Comparison of ENCODE assay signal across 20 mouse cellular contexts in genomic region chr4:31941616-31942015, GRCm38 (mm10). TPM values are rescaled to one million over a fixed set of nuclear protein-coding genes. Genes with fewer than 3 reads are reported as not detected.
A peak's percentile ranks its signal among the peaks of the same experiment; 100 is the strongest.
DNase-seq lines count a peak whose midpoint lies in the region; ATAC-seq and TF ChIP-seq lines count a peak whose summit lies in the region.
"Had no signal": no experiment of that assay in that cellular context is flagged by ENCODE, and none has a peak within 500 bp of the region (broad histone marks: within the 10 kb centered on the region; RNA-seq: fewer than 3 reads in every experiment).

No protein-coding gene starts in this region.

- TF ChIP-seq POLR2A in myocyte (IDR thresholded peaks at IDR 0.05; ENCODE audit: insufficient read length, low read depth), result no peak

- CTCF ChIA-PET in Patski (lab: Charles Lee), result no interaction called here

- H3K36me3 ChIP-seq in megakaryocyte, embryonic 14.5 days (replicated peaks; ENCODE audit: low read length), result no peaks in the 10 kb centered on the region
- H3K36me3 ChIP-seq in myocyte (ENCODE audit: control insufficient read depth, insufficient read depth), result no peaks in the 10 kb centered on the region
- H3K36me3 ChIP-seq: heart, embryonic 12.5 days; liver, embryonic 12.5 days; lung, embryonic 15.5 days; neural tube, embryonic 13.5 days had no signal

- H3K27me3 ChIP-seq in megakaryocyte, embryonic 14.5 days (replicated peaks), result peaks cover 15% of the 10 kb centered on the region
- H3K27me3 ChIP-seq in Patski, result peaks cover 3% of the 10 kb centered on the region
- H3K27me3 ChIP-seq in myocyte (ENCODE audit: control insufficient read depth, insufficient read depth, insufficient read length), result no peaks in the 10 kb centered on the region
- H3K27me3 ChIP-seq: forebrain, embryonic 13.5 days; heart, embryonic 12.5 days; lung, embryonic 15.5 days had no signal

- no peak for ATAC-seq in megakaryocyte, adult 5-6 weeks (ENCODE audit: poor library complexity, severe bottlenecking)
- peak; percentile 44 for ATAC-seq in Patski
- ATAC-seq: forebrain, embryonic 13.5 days; hindbrain, postnatal 0 days; liver, embryonic 12.5 days had no signal

- H3K9me3 ChIP-seq in megakaryocyte, embryonic 14.5 days, result no peaks in the 10 kb centered on the region
- H3K9me3 ChIP-seq: forebrain, embryonic 13.5 days; heart, embryonic 12.5 days; liver, embryonic 12.5 days; lung, embryonic 15.5 days; neural tube, embryonic 13.5 days had no signal

- intact Hi-C loops in gastrocnemius, postnatal 14 days (cut with DNase I; ENCODE audit: low total_unique reads), result no loop called here

- peak overlapping the region; percentile 68 for H3K4me2 ChIP-seq in myocyte (ENCODE audit: low read depth)
- H3K4me2 ChIP-seq: forebrain, embryonic 13.5 days; heart, embryonic 12.5 days; liver, embryonic 12.5 days; lung, embryonic 15.5 days; neural tube, embryonic 13.5 days had no signal

- TF ChIP-seq CTCF in Patski (IDR thresholded peaks at IDR 0.05), result no peak

- H3K4me3 ChIP-seq in megakaryocyte, embryonic 14.5 days (replicated peaks), result peak overlapping the region; percentile 80
- H3K4me3 ChIP-seq in myocyte, result no peak overlapping the region
- H3K4me3 ChIP-seq: forebrain, embryonic 13.5 days; heart, embryonic 12.5 days; liver, embryonic 12.5 days; lung, embryonic 15.5 days; neural tube, embryonic 13.5 days had no signal

- no peaks in the 10 kb centered on the region for H3K79me2 ChIP-seq in myocyte (ENCODE audit: control insufficient read depth, insufficient read depth)

- peaks cover 21% of the 10 kb centered on the region for H3K4me1 ChIP-seq in megakaryocyte, embryonic 14.5 days

- peak; percentile 14 for DNase-seq in gastrocnemius, postnatal 14 days
- DNase-seq in gastrocnemius, adult 18-20 months (ENCODE audit: low spot score), result no peak
- no peak for DNase-seq in Patski (ENCODE audit: low read depth, low spot score)
- DNase-seq in adrenal gland, adult 8-10 months, result no peak
- DNase-seq in lung, adult 18-20 months, result no peak
- DNase-seq: adrenal gland, postnatal 25 days; cerebellum, adult 8-10 months; heart, postnatal 36 days; layer of hippocampus, adult 9-11 months; right cerebral cortex, postnatal 14 days; thymus, postnatal 25 days had no signal

- in situ Hi-C loops in Patski (cut with MboI; ENCODE audit: low pct_unique_long_range_greater_than_20kb), result loop anchor here (25.0 kb wide), 1 partner anchor 729 kb away; no protein-coding TSS in a partner anchor

- POLR2A ChIA-PET in Patski (lab: Charles Lee), result no interaction called here

- H3ac ChIP-seq in myocyte (ENCODE audit: control insufficient read depth, insufficient read length), result no peak overlapping the region

TF ChIP-seq in myocyte, 11 proteins besides CTCF, POLR2A, EP300 and RAD21:
- TF ChIP-seq CEBPB (IDR thresholded peaks at IDR 0.05; ENCODE audit: insufficient read depth, poor library complexity, severe bottlenecking) (no peak), REST (IDR thresholded peaks at IDR 0.05; ENCODE audit: insufficient read depth, insufficient read length) (no peak), TCF3 (IDR thresholded peaks at IDR 0.05; ENCODE audit: insufficient read length, low read depth) (no peak), USF1 (IDR thresholded peaks at IDR 0.05; ENCODE audit: low read depth) (no peak), TCF12 (IDR thresholded peaks at IDR 0.05; ENCODE audit: insufficient read depth, poor library complexity, severe bottlenecking) (no peak), POLR2AphosphoS2 (IDR thresholded peaks at IDR 0.05; ENCODE audit: insufficient read length, low read depth) (no peak), MYOD1 (IDR thresholded peaks at IDR 0.05; ENCODE audit: control insufficient read depth in 1 of 3, insufficient read length in 2 of 3, low read depth in 2 of 3) (no peak), MYOG (IDR thresholded peaks at IDR 0.05; ENCODE audit: control insufficient read depth in 1 of 3, insufficient read depth in 1 of 3, insufficient read length in 2 of 3, low read depth in 2 of 3) (no peak), E2F4 (IDR thresholded peaks at IDR 0.05; ENCODE audit: insufficient read depth) (no peak), MAX (IDR thresholded peaks at IDR 0.05; ENCODE audit: low read depth) (no peak), SRF (IDR thresholded peaks at IDR 0.05; ENCODE audit: control insufficient read depth, insufficient read length, low read depth) (no peak)

RNA-seq across cellular contexts. Expression of gene Map3k7, which starts 22.3 kb away (rescaled TPM):
- 10 to 100 TPM; 35.3 to 36.8 TPM for total RNA-seq in gastrocnemius, postnatal 14 days (2021)
- total RNA-seq in gastrocnemius, adult 18-20 months (2021), result 10 to 100 TPM; 40.1 to 42.6 TPM
- polyA plus RNA-seq in megakaryocyte, embryonic 14.5 days (2012; ENCODE audit: insufficient read depth, low replicate concordance), result 1.1 and 1.2 TPM in 2 replicates
- 35.8 and 39.5 TPM in 2 replicates for total RNA-seq in megakaryocyte, adult 5-6 weeks (2015)
- 30.7 and 40.8 TPM in 2 replicates for total RNA-seq in megakaryocyte, adult 5-6 weeks (2017)
- polyA plus RNA-seq in Patski (2021) (46.1 TPM), myocyte (2012; fragmentation: generic; extraction: Trizol) (16.3 TPM)
- total RNA-seq in adrenal gland, adult 8-10 months (2022), result 10 to 100 TPM; 44.5 to 61.1 (median 56.4) TPM
